Mouse (Mus musculus) c-Kit-positive CD71-negative TER-119-negative erythroid progenitor cells, embryonic 14.5 days (primary cell): ENCODE measurements around the gene Itga1.

ENCODE experiments used
- DNase-seq: peaks from one replicate; pipeline ENCODE4 v3.0.0-alpha.2; 2013; ENCODE audit warnings: low read depth

Gene Itga1

GRCm38 (mm10) chr13:115101355-115102191 is at the start of gene Itga1, which contains the start of gene Gm49395:
Gene Itga1 (minus strand): TSS chr13:115101964.
Gene Gm49395 (minus strand): TSS chr13:115101921.
- no peak for DNase-seq

- no peak for DNase-seq
Observed at GRCm38 (mm10) chr13:115150602-115151001, 48.8 kb upstream of the Itga1 start.

- no peak for DNase-seq
Observed at GRCm38 (mm10) chr13:115149849-115150248, 48.1 kb upstream of the Itga1 start.

GRCm38 (mm10) chr13:115143575-115143974 is 41.8 kb upstream of the Itga1 start:
- DNase-seq, result no peak

GRCm38 (mm10) chr13:115142066-115142465 is 40.3 kb upstream of the Itga1 start:
- DNase-seq, result no peak

- DNase-seq, result no peak
Observed at GRCm38 (mm10) chr13:115138513-115138912, 36.7 kb upstream of the Itga1 start.

GRCm38 (mm10) chr13:115136761-115137160 is 35.0 kb upstream of the Itga1 start:
- DNase-seq, result no peak

GRCm38 (mm10) chr13:115132435-115132834 is 30.7 kb upstream of the Itga1 start:
- no peak for DNase-seq

GRCm38 (mm10) chr13:115131381-115131780 is 29.6 kb upstream of the Itga1 start:
- DNase-seq, result no peak

- no peak for DNase-seq
Observed at GRCm38 (mm10) chr13:115130035-115130434, 28.3 kb upstream of the Itga1 start.

- no peak for DNase-seq
Observed at GRCm38 (mm10) chr13:115127826-115128225, 26.1 kb upstream of the Itga1 start.

- DNase-seq, result no peak
Observed at GRCm38 (mm10) chr13:115126534-115126933, 24.8 kb upstream of the Itga1 start.

- no peak for DNase-seq
Observed at GRCm38 (mm10) chr13:115125130-115125529, 23.4 kb upstream of the Itga1 start.

GRCm38 (mm10) chr13:115124521-115124920 is 22.8 kb upstream of the Itga1 start:
- no peak for DNase-seq

- DNase-seq, result no peak
Observed at GRCm38 (mm10) chr13:115118756-115119155, 17.0 kb upstream of the Itga1 start.

GRCm38 (mm10) chr13:115118195-115118594 is 16.4 kb upstream of the Itga1 start:
- DNase-seq, result no peak

- DNase-seq, result no peak
Observed at GRCm38 (mm10) chr13:115116930-115117621, 15.3 kb upstream of the Itga1 start.

- no peak for DNase-seq
Observed at GRCm38 (mm10) chr13:115109628-115110027, 7.9 kb upstream of the Itga1 start.

- DNase-seq, result no peak
Observed at GRCm38 (mm10) chr13:115107436-115107835, 5.7 kb upstream of the Itga1 start.

- DNase-seq, result no peak
Observed at GRCm38 (mm10) chr13:115106183-115106582, 4.4 kb upstream of the Itga1 start.

GRCm38 (mm10) chr13:115102754-115103153 is 990 bp upstream of the Itga1 start:
- DNase-seq, result no peak

GRCm38 (mm10) chr13:115100381-115101177 is 1.2 kb downstream of the Itga1 start:
- no peak for DNase-seq
